Mouse (Mus musculus) forebrain, postnatal 0 days (tissue): ENCODE data around the gene Ubfd1. TPM values are rescaled to one million over a fixed set of nuclear protein-coding genes. Genes with fewer than 3 reads are reported as not detected.

Experiments
- ATAC-seq: fragments of 200-750 bp; cut with Nextera tagmentation; 2 replicates; pipeline ENCODE4 v1.8.0; 2017; ENCODE audit warnings: mild to moderate bottlenecking, moderate library complexity
- DNase-seq: peaks from one replicate; pipeline ENCODE4 v3.0.0-alpha.2; 2015
- H3K27ac ChIP-seq: fragments of 300-500 bp; sonication (generic); 2 replicates; pipeline ENCODE4 v1.5.1; 2014; ENCODE audit warnings: low read depth, mild to moderate bottlenecking, antibody characterized with exemption, low read length, moderate library complexity, mixed read lengths
- H3K27me3 ChIP-seq: fragments of 300-500 bp; sonication (generic); 2 replicates; pipeline ENCODE4 v1.6.1; 2014; ENCODE audit warnings: mild to moderate bottlenecking, low read length, mixed read lengths; ENCODE audit not compliant: insufficient read depth
- H3K36me3 ChIP-seq: fragments of 300-500 bp; sonication (generic); 2 replicates; pipeline ENCODE4 v1.6.1; 2014; ENCODE audit warnings: mild to moderate bottlenecking, moderate library complexity; ENCODE audit not compliant: insufficient read depth
- H3K4me1 ChIP-seq: fragments of 300-500 bp; sonication (generic); 2 replicates; pipeline ENCODE4 v1.6.1; 2014; ENCODE audit warnings: antibody characterized with exemption; ENCODE audit not compliant: insufficient read depth
- H3K4me2 ChIP-seq: fragments of 300-500 bp; sonication (generic); 2 replicates; pipeline ENCODE4 v1.6.1; 2014; ENCODE audit warnings: low read depth, mild to moderate bottlenecking, moderate library complexity
- H3K4me3 ChIP-seq: fragments of 300-500 bp; sonication (generic); 2 replicates; pipeline ENCODE4 v1.5.1; 2014; ENCODE audit warnings: low read depth, low read length, mixed read lengths
- H3K9ac ChIP-seq: fragments of 300-500 bp; sonication (generic); 2 replicates; pipeline ENCODE4 v1.6.1; 2014; ENCODE audit warnings: mild to moderate bottlenecking
- H3K9me3 ChIP-seq: fragments of 300-500 bp; sonication (generic); 2 replicates; pipeline ENCODE4 v1.6.1; 2016; ENCODE audit warnings: low read length
- CTCF ChIP-seq: sonication (generic); IDR thresholded peaks from 2 replicates; pipeline ENCODE4 v1.5.1; 2016; ENCODE audit warnings: antibody characterized with exemption, control low read depth, low read depth
- WGBS: fragments of 180-500 bp; shearing (Covaris S2); extraction: QIAGEN DNeasy Blood & Tissue Kit; methylation state at CpG from one replicate; pipeline ENCODE4 v1.1.7; 2014; 5-methylcytosine and 5-hydroxymethylcytosine counted together
- polyA plus RNA-seq: library from polyadenylated mRNA; unstranded; fragments of >200 nt; fragmentation: Nextera tagmentation; extraction: Ambion mirVana; gene quantifications from 2 replicates; pipeline ENCODE4 v1.2.1, GENCODE M21; 2015
- total RNA-seq: library from RNA; depleted of rRNA; stranded (reverse); fragments of >200 nt; gene quantifications from 2 replicates; pipeline ENCODE4 v1.2.3, GENCODE M21; 2014

Gene Ubfd1
- total and polyA plus RNA-seq, 2 experiments from 2014 or later: 54.5 to 105 TPM

- ATAC-seq: no peak
- Histone ChIP-seq H3K4me1 (no peaks in the 10 kb centered on the region), H3K4me3 (no peak overlapping the region), H3K27ac (no peak overlapping the region), H3K4me2 (no peak overlapping the region), H3K27me3 (no peaks in the 10 kb centered on the region), H3K9ac (no peak overlapping the region), H3K9me3 (no peaks in the 10 kb centered on the region), H3K36me3 (0 out of 2 replicates have a peak, but pooled peaks cover 4% of the 10 kb centered on the region)
- 0 out of 2 replicates have a peak, but pooled peaks have one; percentile 22 for TF ChIP-seq CTCF
- DNase-seq: no peak
- WGBS: 36% methylated on average over 2 of the region's 2 CpGs
Observed at GRCm38 (mm10) chr7:122034348-122034747, 32.6 kb upstream of the Ubfd1 start.

DNA sequence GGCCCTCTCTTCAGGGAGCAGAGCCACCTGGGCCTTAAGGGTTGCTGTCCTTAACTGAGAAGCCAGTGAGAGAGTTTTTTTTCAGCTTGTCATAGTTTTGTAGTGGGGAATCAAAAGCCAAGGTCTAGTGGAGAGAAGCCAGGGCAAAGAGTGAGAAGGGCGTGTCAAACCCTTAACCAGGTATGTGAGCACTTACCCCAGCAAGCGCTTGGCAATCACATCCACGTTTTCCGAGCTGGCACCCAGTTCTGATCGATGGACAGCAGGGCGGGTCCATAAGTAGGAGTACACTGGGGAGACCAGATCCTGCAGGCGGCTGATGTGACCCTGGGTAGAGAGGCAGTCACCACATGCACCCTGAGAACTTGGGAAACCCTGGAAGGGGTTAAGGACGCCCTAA lies 22.9 kb upstream of the Ubfd1 start:
- no peak for ATAC-seq
- no peak overlapping the region for H3K9ac ChIP-seq
- DNase-seq: no peak
- H3K27me3 ChIP-seq: no peaks in the 10 kb centered on the region
- no peak overlapping the region for H3K4me3 ChIP-seq
- no peak overlapping the region for H3K4me2 ChIP-seq
- no peaks in the 10 kb centered on the region for H3K9me3 ChIP-seq
- H3K36me3 ChIP-seq: peaks cover 24% of the 10 kb centered on the region
- TF ChIP-seq CTCF: no peak
- 85% methylated on average over 8 of the region's 8 CpGs for WGBS
- no peaks in the 10 kb centered on the region for H3K4me1 ChIP-seq
- no peak overlapping the region for H3K27ac ChIP-seq

- DNase-seq: no peak
- WGBS: 87% methylated on average over 4 of the region's 4 CpGs
Observed at GRCm38 (mm10) chr7:122045181-122045634, 21.8 kb upstream of the Ubfd1 start.

DNA sequence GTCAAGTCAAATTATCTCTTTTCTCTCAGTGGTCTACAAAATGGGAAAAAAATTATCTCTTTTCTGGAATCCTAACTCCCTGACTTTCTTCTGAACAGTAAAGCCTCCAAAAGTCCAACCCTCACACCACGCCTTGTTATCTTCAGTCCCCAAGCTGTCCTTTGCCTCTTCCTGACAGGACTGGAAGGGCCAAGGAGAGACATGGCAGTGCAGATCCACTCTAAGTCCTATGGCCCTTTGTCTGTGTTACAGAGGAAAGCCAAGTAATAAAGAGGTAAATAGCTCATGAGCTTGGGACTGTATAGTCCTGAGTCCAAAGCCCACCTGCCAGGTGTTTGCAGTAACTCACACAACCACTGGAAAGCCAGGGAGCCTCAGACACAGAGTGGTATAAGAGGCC lies 21.3 kb upstream of the Ubfd1 start:
- 91% methylated on average over 1 of the region's 1 CpGs for WGBS
- no peak overlapping the region for H3K4me3 ChIP-seq
- H3K27ac ChIP-seq: no peak overlapping the region
- no peaks in the 10 kb centered on the region for H3K9me3 ChIP-seq
- no peak for ATAC-seq
- H3K27me3 ChIP-seq: no peaks in the 10 kb centered on the region
- no peak for TF ChIP-seq CTCF
- no peak for DNase-seq
- peaks cover 22% of the 10 kb centered on the region for H3K36me3 ChIP-seq
- H3K4me1 ChIP-seq: no peaks in the 10 kb centered on the region
- H3K9ac ChIP-seq: no peak overlapping the region
- no peak overlapping the region for H3K4me2 ChIP-seq

More at GRCm38 (mm10) chr7:122045181-122045634, 21.8 kb upstream of the Ubfd1 start:
- TF ChIP-seq CTCF: no peak
- no peaks in the 10 kb centered on the region for H3K27me3 ChIP-seq
- no peak overlapping the region for H3K9ac ChIP-seq
- H3K4me2 ChIP-seq: no peak overlapping the region
- H3K9me3 ChIP-seq: no peaks in the 10 kb centered on the region
- no peak overlapping the region for H3K27ac ChIP-seq
- no peak for ATAC-seq
- peaks cover 23% of the 10 kb centered on the region for H3K36me3 ChIP-seq
- H3K4me3 ChIP-seq: no peak overlapping the region
- no peaks in the 10 kb centered on the region for H3K4me1 ChIP-seq

GRCm38 (mm10) chr7:122046813-122047212 lies 20.2 kb upstream of the Ubfd1 start:
- H3K27ac ChIP-seq: no peak overlapping the region
- ATAC-seq (no peak), DNase-seq (no peak)
- no peak overlapping the region for H3K9ac ChIP-seq
- no peaks in the 10 kb centered on the region for H3K27me3 ChIP-seq
- TF ChIP-seq CTCF: no peak
- no peak overlapping the region for H3K4me3 ChIP-seq
- H3K4me1 ChIP-seq: no peaks in the 10 kb centered on the region
- H3K36me3 ChIP-seq: peaks cover 23% of the 10 kb centered on the region
- WGBS: 83% methylated on average over 2 of the region's 2 CpGs
- H3K9me3 ChIP-seq: no peaks in the 10 kb centered on the region
- no peak overlapping the region for H3K4me2 ChIP-seq

DNA sequence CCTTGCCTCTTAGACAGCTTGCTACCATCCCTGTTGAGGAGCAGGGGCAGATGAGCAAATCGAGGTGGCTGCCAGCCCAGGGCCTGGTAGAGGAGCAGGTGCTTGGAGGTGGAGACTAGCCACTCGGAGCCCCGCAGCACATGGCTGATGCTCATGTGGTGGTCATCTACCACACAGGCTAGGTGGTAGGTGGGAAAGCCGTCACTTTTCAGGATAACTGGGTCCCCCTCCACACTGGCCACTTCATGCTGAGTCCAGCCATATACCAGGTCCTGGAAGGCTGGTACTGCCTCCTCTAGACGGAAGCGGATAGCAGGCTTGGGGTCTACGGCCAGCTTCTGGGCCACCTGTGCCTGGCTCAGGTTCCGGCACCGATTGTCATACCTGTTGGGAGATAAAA lies 18.8 kb upstream of the Ubfd1 start:
- no peak for DNase-seq

GRCm38 (mm10) chr7:122050834-122051233 lies 16.1 kb upstream of the Ubfd1 start:
- TF ChIP-seq CTCF: no peak
- no peak for ATAC-seq
- WGBS: 84% methylated on average over 1 of the region's 1 CpGs

More for the DNA sequence above, 18.8 kb upstream of the Ubfd1 start:
- TF ChIP-seq CTCF: no peak
- ATAC-seq: no peak
- Histone ChIP-seq H3K4me1 (no peaks in the 10 kb centered on the region), H3K36me3 (peaks cover 23% of the 10 kb centered on the region), H3K4me3 (no peak overlapping the region), H3K9me3 (no peaks in the 10 kb centered on the region), H3K27me3 (no peaks in the 10 kb centered on the region), H3K9ac (no peak overlapping the region), H3K4me2 (no peak overlapping the region), H3K27ac (no peak overlapping the region)
- 99% methylated on average over 9 of the region's 9 CpGs for WGBS

More at GRCm38 (mm10) chr7:122050834-122051233, 16.1 kb upstream of the Ubfd1 start:
- Histone ChIP-seq H3K27ac (no peak overlapping the region), H3K36me3 (peaks cover 28% of the 10 kb centered on the region), H3K4me1 (no peaks in the 10 kb centered on the region), H3K9me3 (no peaks in the 10 kb centered on the region), H3K4me2 (no peak overlapping the region), H3K9ac (no peak overlapping the region), H3K27me3 (no peaks in the 10 kb centered on the region), H3K4me3 (no peak overlapping the region)
- no peak for DNase-seq
